Mouse (Mus musculus): ENCODE measurements around the gene Stx11.

DNA sequence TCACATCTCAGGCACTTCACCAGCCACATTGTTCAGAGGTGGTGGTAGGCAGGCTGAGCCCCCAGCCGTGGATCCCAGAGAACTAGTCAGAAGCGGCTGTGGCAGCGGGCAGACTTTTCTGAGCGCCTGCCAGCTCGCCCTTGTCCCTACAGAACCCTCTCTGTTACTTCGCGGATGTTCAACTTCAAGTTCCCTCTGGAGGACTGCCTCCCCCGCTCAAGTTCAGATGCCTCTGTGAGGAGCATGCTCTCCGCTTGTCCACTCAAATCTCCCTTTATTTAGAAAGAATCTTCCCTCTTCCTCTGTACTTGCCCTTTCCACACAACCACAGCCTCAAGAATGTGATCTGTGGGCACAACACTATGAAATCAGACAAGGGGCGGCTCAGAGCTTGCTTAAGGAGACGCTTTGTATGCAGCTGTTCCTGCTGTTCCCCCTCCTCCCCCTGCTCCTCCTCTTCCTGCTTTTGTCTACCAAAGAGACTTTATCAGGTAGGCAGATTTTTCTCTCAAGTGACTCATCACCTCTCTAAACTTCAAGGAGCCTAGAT is 52.0 kb downstream of the Stx11 start:
- no peak for TF ChIP-seq CTCF (IDR thresholded peaks at IDR 0.05; ENCODE audit: control insufficient read depth, insufficient read depth, insufficient replicate concordance, low read depth, low read length)
- peak; percentile 31; the same call in 1 of the 2 replicates for TF ChIP-seq POLR2A (IDR thresholded peaks at IDR 0.05; ENCODE audit: control insufficient read depth, low read depth, low read length)
